Mouse (Mus musculus) CH12.LX (cell line): ENCODE measurements around the gene Exoc8. TPM values are rescaled to one million over a fixed set of nuclear protein-coding genes. Genes with fewer than 3 reads are reported as not detected.

Experiments used
- DNase-seq: peaks from one replicate; pipeline ENCODE4 v3.0.0-alpha.2; 2013; ENCODE audit errors: extremely low read depth
- H3K27ac ChIP-seq: 2 replicates; pipeline ENCODE4 v1.5.1; 2012; ENCODE audit warnings: low read depth, mild to moderate bottlenecking, control low read depth, moderate library complexity; ENCODE audit not compliant: insufficient read depth
- H3K27me3 ChIP-seq: replicated peaks from 2 replicates; pipeline ENCODE3; 2012; ENCODE audit warnings: inconsistent platforms
- H3K36me3 ChIP-seq, 2 experiments: replicated peaks in 1 of 2; 2 replicates each; pipeline versions ENCODE3 to v1.6.1; 2012; ENCODE audit warnings: inconsistent platforms in 1 of 2, low read length in 1 of 2, mild to moderate bottlenecking in 1 of 2, mixed read lengths in 1 of 2, moderate library complexity in 1 of 2; ENCODE audit not compliant: control insufficient read depth in 1 of 2, insufficient read depth in 1 of 2
- H3K4me1 ChIP-seq, 2 experiments: 2 replicates each; pipeline ENCODE4 v1.6.1; 2012; ENCODE audit warnings: inconsistent platforms in 1 of 2, moderate library complexity in 1 of 2; ENCODE audit not compliant: insufficient read depth in 2 of 2, control insufficient read depth in 1 of 2
- H3K4me2 ChIP-seq: 2 replicates; pipeline ENCODE4 v1.6.1; 2012; ENCODE audit warnings: low read depth, mild to moderate bottlenecking, control low read depth; ENCODE audit not compliant: poor library complexity, insufficient read depth, severe bottlenecking
- H3K4me3 ChIP-seq, 3 experiments: fragments of 150-350 bp in 1 of 3; sonication (generic) in 1 of 3; replicated peaks in 1 of 3; 2 replicates each; pipeline versions ENCODE3 to v1.5.1; 2011 to 2012; ENCODE audit warnings: low read depth in 2 of 3, low read length in 2 of 3, mild to moderate bottlenecking in 2 of 3, moderate library complexity in 2 of 3, control low read depth in 1 of 3, improper control_type of control experiment in 1 of 3, inconsistent platforms in 1 of 3, mixed read lengths in 1 of 3; ENCODE audit not compliant: poor library complexity in 1 of 3
- H3K79me2 ChIP-seq: replicated peaks from 2 replicates; pipeline ENCODE4 v1.6.1; 2012; ENCODE audit warnings: mild to moderate bottlenecking, moderate library complexity; ENCODE audit not compliant: control insufficient read depth, poor library complexity, insufficient read depth, severe bottlenecking; ENCODE audit errors: extremely low read depth
- H3K9ac ChIP-seq: 2 replicates; pipeline ENCODE4 v1.6.1; 2012; ENCODE audit warnings: low read depth, mild to moderate bottlenecking, control low read depth, moderate library complexity; ENCODE audit not compliant: insufficient read depth
- H3K9me3 ChIP-seq: replicated peaks from 2 replicates; pipeline ENCODE3; 2012; ENCODE audit warnings: low read length, inconsistent platforms, mixed read lengths
- CHD1 ChIP-seq: IDR thresholded peaks from 2 replicates; pipeline ENCODE4 v1.6.1; 2012; ENCODE audit warnings: low read depth, low read length, improper control_type of control experiment, inconsistent platforms
- CHD2 ChIP-seq: IDR thresholded peaks from 2 replicates; pipeline ENCODE4 v1.6.1; 2011; ENCODE audit warnings: low read length, improper control_type of control experiment
- CTCF ChIP-seq, 2 experiments: IDR thresholded peaks in 1 of 2; conservative IDR thresholded peaks in 1 of 2; 2 replicates each; pipeline ENCODE4 v1.5.1; 2011 to 2012; ENCODE audit warnings: low read depth in 2 of 2, low read length in 2 of 2, improper control_type of control experiment in 1 of 2, inconsistent platforms in 1 of 2, mild to moderate bottlenecking in 1 of 2, moderate library complexity in 1 of 2
- E2F4 ChIP-seq: IDR thresholded peaks from 2 replicates; pipeline ENCODE4 v1.6.1; 2011; ENCODE audit warnings: low read depth, low read length, improper control_type of control experiment; ENCODE audit not compliant: insufficient replicate concordance
- EP300 ChIP-seq: IDR thresholded peaks from 2 replicates; pipeline ENCODE4 v1.6.1; 2011; ENCODE audit warnings: low read length, improper control_type of control experiment
- HCFC1 ChIP-seq: IDR thresholded peaks from 2 replicates; pipeline ENCODE4 v1.6.1; 2012; ENCODE audit warnings: low read depth, mild to moderate bottlenecking, inconsistent platforms, low read length, improper control_type of control experiment
- IRF4 ChIP-seq: IDR thresholded peaks from 2 replicates; pipeline ENCODE4 v1.6.1; 2014; ENCODE audit warnings: low read depth, mild to moderate bottlenecking, inconsistent platforms, low read length, improper control_type of control experiment
- JUND ChIP-seq: conservative IDR thresholded peaks from 2 replicates; pipeline ENCODE4 v1.6.1; 2011; ENCODE audit warnings: low read depth, low read length, improper control_type of control experiment
- KAT2A ChIP-seq: IDR thresholded peaks from 2 replicates; pipeline ENCODE4 v1.6.1; 2012; ENCODE audit warnings: low read length, improper control_type of control experiment, inconsistent platforms; ENCODE audit not compliant: insufficient replicate concordance
- MAZ ChIP-seq: IDR thresholded peaks from 2 replicates; pipeline ENCODE4 v1.6.1; 2012; ENCODE audit warnings: low read depth, mild to moderate bottlenecking, inconsistent platforms, low read length, improper control_type of control experiment, moderate library complexity
- MEF2A ChIP-seq: IDR thresholded peaks from 2 replicates; pipeline ENCODE4 v1.6.1; 2014; ENCODE audit warnings: low read depth, mild to moderate bottlenecking, inconsistent platforms, low read length, improper control_type of control experiment, borderline replicate concordance
- NRF1 ChIP-seq: IDR thresholded peaks from 2 replicates; pipeline ENCODE4 v1.6.1; 2014; ENCODE audit warnings: low read depth, mild to moderate bottlenecking, inconsistent platforms, low read length, improper control_type of control experiment, moderate library complexity
- PAX5 ChIP-seq: IDR thresholded peaks from 2 replicates; pipeline ENCODE4 v1.6.1; 2012; ENCODE audit warnings: low read length, inconsistent platforms, mixed read lengths
- POLR2A ChIP-seq: IDR thresholded peaks from 2 replicates; pipeline ENCODE4 v1.6.1; 2011; ENCODE audit warnings: low read depth, mild to moderate bottlenecking, improper control_type of control experiment, low read length
- POLR2AphosphoS2 ChIP-seq: IDR thresholded peaks from 2 replicates; pipeline ENCODE4 v1.6.1; 2011; ENCODE audit warnings: low read depth, low read length, improper control_type of control experiment
- RAD21 ChIP-seq: IDR thresholded peaks from 2 replicates; pipeline ENCODE4 v1.6.1; 2011; ENCODE audit warnings: low read depth, mild to moderate bottlenecking, low read length, improper control_type of control experiment, moderate library complexity
- RCOR1 ChIP-seq: conservative IDR thresholded peaks from 2 replicates; pipeline ENCODE4 v1.6.1; 2012; ENCODE audit warnings: low read depth, mild to moderate bottlenecking, inconsistent platforms, low read length, improper control_type of control experiment
- UBTF ChIP-seq: IDR thresholded peaks from 2 replicates; pipeline ENCODE4 v1.6.1; 2012; ENCODE audit warnings: low read depth, mild to moderate bottlenecking, inconsistent platforms, low read length, improper control_type of control experiment, moderate library complexity
- USF2 ChIP-seq: conservative IDR thresholded peaks from 2 replicates; pipeline ENCODE4 v1.6.1; 2011; ENCODE audit warnings: low read depth, low read length, improper control_type of control experiment
- ZC3H11A ChIP-seq: IDR thresholded peaks from 2 replicates; pipeline ENCODE4 v1.6.1; 2012; ENCODE audit warnings: low read depth, mild to moderate bottlenecking, inconsistent platforms, low read length, improper control_type of control experiment
- ZKSCAN1 ChIP-seq: IDR thresholded peaks from 2 replicates; pipeline ENCODE4 v1.6.1; 2012; ENCODE audit warnings: low read depth, inconsistent platforms, low read length, improper control_type of control experiment, borderline replicate concordance
- ZNF384 ChIP-seq: IDR thresholded peaks from 2 replicates; pipeline ENCODE4 v1.6.1; 2012; ENCODE audit warnings: low read depth, low read length, improper control_type of control experiment, inconsistent platforms
- dilution Hi-C: fragments of 300-500 bp; cut with MboI; formaldehyde crosslinking; loops from 2 replicates; pipeline ENCODE4 v1.14.3; 2020; ENCODE audit warnings: low sequenced_read_pairs; ENCODE audit not compliant: extremely low pct_unique_long_range_greater_than_20kb, extremely low pct_ligation_motif_present
- in situ Hi-C: fragments of 300-500 bp; cut with MboI; formaldehyde crosslinking; loops from 3 replicates; pipeline ENCODE4 v1.14.3; 2019; ENCODE audit warnings: low sequenced_read_pairs, low pct_ligation_motif_present, low pct_unique_long_range_greater_than_20kb, mixed read lengths
- polyA plus RNA-seq: library from polyadenylated mRNA; unstranded; fragments of >175 nt; gene quantifications from 2 replicates; pipeline ENCODE4 v1.2.1, GENCODE M21; 2012; ENCODE audit warnings: low read depth; ENCODE audit not compliant: insufficient read length
- total RNA-seq, 2 experiments: library from RNA; depleted of rRNA; stranded (reverse); fragments of 300-350 nt in 1 of 2; fragments of >200 nt in 1 of 2; gene quantifications; 2 replicates each; pipeline ENCODE4 v1.2.3; 2012 to 2014

The Exoc8 gene
- total and polyA plus RNA-seq, 3 experiments = 5.9 to 11.2 (median 10.7) TPM

GRCm38 (mm10) chr8:124911938-124912872, 14.7 kb upstream of the Exoc8 start:
- Histone ChIP-seq H3K4me2 (no peak overlapping the region), H3K79me2 (no peaks in the 10 kb centered on the region), H3K9ac (no peak overlapping the region), H3K36me3 (peaks cover 31 to 91% of the 10 kb centered on the region in 2 experiments), H3K4me3 (no peak overlapping the region), H3K4me1 (peaks cover 0 to 11% of the 10 kb centered on the region in 2 experiments; a peak in 2 of 4 replicates), H3K27ac (no peak overlapping the region), H3K27me3 (no peaks in the 10 kb centered on the region), H3K9me3 (peaks cover 4% of the 10 kb centered on the region)
- DNase-seq = no peak
- in situ Hi-C loops (no loop called here), dilution Hi-C loops (no loop called here)
- no peak for TF ChIP-seq ZNF384
- no peak for TF ChIP-seq PAX5
- TF ChIP-seq USF2 = no peak
- no peak for TF ChIP-seq ZC3H11A
- no peak for TF ChIP-seq CTCF (conservative IDR thresholded peaks at IDR 0.05 in 1 of 2, IDR thresholded peaks at IDR 0.05 in 1 of 2; ENCODE audit: low read depth in 2 of 2, low read length in 2 of 2)
- TF ChIP-seq POLR2A = no peak
- no peak for TF ChIP-seq POLR2AphosphoS2
- no peak for TF ChIP-seq RAD21
- no peak for TF ChIP-seq EP300
- no peak for TF ChIP-seq ZKSCAN1
- no peak for TF ChIP-seq UBTF
- no peak for TF ChIP-seq E2F4
- no peak for TF ChIP-seq NRF1

GRCm38 (mm10) chr8:124910349-124910748, 12.8 kb upstream of the Exoc8 start:
- H3K79me2 ChIP-seq = no peaks in the 10 kb centered on the region; the same call in 1 of the 2 replicates
- peaks cover 43 to 94% of the 10 kb centered on the region in 2 experiments for H3K36me3 ChIP-seq
- H3K9ac ChIP-seq = no peak overlapping the region
- peaks cover 0 to 3% of the 10 kb centered on the region in 2 experiments; a peak in 1 of 4 replicates for H3K4me1 ChIP-seq
- peaks cover 4% of the 10 kb centered on the region for H3K9me3 ChIP-seq
- H3K27me3 ChIP-seq = no peaks in the 10 kb centered on the region
- in situ Hi-C loops = no loop called here
- no peak overlapping the region for H3K4me3 ChIP-seq
- dilution Hi-C loops = no loop called here
- TF ChIP-seq MEF2A (no peak), HCFC1 (no peak), RCOR1 (no peak), MAZ (no peak), JUND (no peak), ZKSCAN1 (no peak), KAT2A (no peak), POLR2AphosphoS2 (no peak), CHD2 (no peak), RAD21 (no peak), CHD1 (no peak), IRF4 (no peak), E2F4 (no peak)
- TF ChIP-seq, all 38 proteins: peak for 0
- Histone ChIP-seq H3K4me2 (no peak overlapping the region), H3K27ac (no peak overlapping the region)
- DNase-seq = no peak
